Mouse (Mus musculus): ENCODE data around the gene Irf2bp2.
A peak's percentile ranks its signal among the peaks of the same experiment; 100 is the strongest.

The Irf2bp2 gene

DNA sequence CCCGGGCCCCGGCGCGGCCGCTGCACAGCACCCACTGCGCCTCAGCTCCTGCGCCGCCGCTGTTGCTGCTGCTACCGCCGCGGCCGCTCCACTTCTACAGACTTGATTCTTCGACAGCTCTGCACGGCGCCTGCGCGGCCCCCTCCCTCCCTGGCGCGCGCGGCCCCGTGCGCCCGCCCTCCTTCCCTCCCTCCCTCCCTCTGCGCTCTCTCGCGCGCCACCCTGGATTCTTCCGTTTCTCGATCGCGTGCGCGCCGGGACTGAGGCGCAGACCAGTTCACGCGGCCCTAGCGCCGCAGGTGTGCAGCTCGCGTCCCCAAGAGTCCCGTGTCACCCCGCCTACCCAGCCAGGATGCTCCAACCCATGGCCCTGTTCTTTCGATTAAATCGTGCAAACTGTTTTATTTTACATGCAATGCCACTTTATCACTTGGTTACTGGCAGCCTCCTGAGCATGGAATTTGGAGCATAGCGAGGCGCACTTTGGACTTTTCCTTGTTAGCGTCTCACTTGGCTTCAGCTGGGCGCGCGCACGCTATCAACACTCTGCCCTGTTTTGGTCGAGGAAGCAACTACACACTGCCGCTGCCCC lies at the start of gene Irf2bp2:
TSS of gene Irf2bp2 (minus strand) at position 98 of the 592 bp plus-strand sequence.
- DNase-seq: peak; percentile 91 to 96

DNA sequence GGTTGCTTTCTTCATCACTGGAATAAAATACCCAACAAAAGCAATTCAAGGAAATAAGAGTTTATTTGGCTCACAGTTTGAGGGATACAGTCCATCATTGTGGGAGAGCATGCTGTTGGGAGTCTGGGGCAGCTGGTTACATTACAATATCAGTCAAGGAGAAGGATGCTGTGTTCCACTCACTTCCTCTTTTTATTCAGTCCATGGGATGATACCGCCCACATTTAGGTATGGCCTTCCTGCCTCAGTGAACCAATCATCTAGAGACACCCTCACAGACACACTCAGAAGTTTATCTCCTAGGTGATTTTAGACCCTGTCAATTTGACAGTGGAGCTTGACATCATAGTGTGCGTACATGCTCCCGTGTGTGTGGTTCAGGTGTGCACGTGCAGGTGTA lies 48.9 kb upstream of the Irf2bp2 start:
- DNase-seq: no peak

DNA sequence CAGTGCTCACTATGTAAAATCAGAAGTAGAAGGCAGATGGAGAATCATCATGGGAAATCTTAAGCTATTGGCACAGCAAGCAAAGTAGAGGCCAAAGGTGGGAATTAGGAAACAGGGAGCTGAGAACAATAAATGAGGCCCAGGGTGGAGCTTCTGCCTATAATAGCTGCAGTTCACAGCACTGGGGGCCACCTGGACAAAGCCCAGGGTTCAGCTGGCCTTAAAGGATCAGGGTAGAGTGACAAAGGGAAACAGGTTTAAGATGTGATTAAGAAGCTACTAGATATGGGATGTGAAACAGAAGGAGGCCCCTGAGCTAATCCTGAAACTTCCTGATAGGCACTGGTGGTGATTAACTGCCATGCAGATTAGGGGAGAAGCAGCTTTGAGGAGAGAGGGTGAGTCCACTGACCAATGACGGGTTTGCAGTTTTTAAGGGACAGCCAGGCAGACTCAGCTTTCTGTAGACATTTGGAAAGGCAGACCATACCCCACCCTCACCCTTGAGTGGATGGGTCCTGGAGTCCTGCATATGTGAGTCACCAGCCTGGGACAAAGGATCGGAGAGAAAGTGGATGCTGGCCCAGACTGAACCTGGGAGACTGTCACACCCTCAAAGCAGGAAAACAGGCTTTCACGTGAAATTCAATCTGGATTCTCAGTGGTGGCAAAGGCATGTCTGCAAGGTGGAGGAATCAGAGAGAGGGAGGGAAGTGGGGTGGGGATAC lies 47.9 kb upstream of the Irf2bp2 start:
- no peak for DNase-seq

DNA sequence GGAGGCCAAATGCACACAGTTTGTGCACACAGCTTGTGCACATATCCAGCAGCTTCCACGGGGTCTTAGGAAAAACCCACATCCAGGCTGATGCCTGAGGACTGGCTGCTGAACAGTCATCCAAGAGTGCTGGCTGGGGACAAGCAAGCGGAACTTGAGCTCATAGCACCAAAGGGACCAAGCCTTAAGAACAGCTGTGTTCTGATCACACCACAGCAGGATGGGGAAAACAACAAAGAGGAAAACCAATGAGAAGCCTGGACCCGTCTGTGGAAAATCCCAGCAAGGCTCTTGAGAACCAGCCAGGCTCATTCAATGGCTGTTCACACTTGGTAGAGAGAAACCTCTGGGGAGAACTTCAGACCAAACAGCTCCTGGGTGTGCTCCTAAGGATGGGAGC lies 45.4 kb upstream of the Irf2bp2 start:
- peak in 1 of 2 experiments; percentile 12 for DNase-seq

DNA sequence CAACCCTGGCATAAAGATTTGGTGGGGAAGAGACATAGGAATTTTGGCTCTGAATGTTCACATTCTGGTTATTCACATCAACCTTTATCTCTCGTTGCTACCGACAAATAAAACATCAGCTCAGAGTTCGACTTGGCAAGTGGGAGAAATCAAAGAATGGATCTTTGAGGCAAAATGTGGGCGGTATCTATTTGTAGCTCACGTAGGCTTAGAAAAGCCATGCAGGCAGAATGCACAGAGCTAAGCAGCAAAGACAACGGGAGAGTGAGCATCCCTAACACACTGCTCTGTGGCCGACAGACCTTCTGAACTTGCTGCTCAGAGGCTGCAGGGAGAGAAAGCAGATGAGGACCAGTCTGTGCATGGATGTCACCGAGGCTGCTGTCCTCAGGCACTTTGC lies 44.2 kb upstream of the Irf2bp2 start:
- no peak for DNase-seq

DNA sequence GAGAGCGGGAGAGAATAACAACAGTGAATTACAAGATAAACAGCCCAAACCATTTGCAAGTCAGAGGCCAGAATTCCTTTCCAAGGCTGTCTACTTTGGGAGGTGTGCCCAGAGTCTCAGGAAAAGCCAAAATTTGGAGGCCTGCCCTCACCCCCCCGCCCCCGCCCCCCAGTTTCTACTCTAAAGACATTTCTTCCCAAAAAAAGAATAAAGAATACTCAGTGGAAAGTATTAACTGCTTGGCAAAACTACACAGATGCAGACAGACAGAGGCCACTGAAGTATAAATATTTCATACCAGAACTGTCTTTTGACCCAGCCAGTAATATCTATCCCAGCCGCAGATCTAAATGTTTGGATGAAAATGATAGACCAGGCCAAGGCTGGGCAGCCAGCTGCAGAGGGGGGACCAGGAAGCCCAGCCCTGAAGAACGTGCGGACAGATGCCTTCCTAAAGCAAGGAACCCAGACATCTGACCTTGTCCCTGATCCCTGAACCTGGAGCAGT lies 40.8 kb upstream of the Irf2bp2 start:
- peak in 1 of 2 experiments; percentile 40 for DNase-seq

DNA sequence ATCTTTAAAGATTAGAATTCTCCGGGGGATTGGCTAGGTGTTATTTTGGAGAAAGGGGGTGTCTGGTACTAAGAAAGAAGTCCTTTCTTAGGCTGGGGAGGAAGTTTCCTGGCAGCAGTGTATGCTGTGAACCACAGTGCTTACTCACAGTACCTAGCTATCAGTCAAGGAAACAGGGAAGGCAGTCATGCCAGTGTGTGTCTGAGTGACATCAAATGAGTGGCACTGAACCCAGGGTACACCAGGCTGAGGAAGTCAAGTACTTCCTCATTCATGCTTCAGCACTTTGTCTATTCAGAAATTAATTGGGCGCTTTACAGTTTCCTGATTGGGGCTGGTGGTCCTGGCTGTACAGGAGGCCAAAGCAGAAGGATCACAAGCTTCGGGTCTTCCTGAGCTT lies 34.8 kb upstream of the Irf2bp2 start:
- no peak for DNase-seq

DNA sequence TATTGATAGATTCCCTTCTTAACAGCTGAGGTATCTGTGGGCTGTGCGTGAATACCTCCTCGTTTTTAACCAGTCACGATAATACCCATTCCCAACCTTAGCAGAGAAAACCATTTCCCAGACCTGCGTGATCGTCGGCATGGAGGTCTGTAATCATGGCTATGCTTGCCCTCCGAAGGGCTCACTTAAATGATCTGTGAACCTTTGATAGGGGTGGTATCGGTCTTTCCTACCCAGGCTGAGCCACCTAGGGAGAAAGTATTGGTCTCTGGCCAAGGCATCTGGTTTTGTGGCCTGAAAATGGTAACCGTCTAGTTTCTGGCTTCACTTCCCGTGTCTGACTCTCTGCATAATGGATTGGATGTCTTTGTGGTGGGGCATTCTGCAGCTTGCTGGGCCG lies 32.6 kb upstream of the Irf2bp2 start:
- DNase-seq: no peak

DNA sequence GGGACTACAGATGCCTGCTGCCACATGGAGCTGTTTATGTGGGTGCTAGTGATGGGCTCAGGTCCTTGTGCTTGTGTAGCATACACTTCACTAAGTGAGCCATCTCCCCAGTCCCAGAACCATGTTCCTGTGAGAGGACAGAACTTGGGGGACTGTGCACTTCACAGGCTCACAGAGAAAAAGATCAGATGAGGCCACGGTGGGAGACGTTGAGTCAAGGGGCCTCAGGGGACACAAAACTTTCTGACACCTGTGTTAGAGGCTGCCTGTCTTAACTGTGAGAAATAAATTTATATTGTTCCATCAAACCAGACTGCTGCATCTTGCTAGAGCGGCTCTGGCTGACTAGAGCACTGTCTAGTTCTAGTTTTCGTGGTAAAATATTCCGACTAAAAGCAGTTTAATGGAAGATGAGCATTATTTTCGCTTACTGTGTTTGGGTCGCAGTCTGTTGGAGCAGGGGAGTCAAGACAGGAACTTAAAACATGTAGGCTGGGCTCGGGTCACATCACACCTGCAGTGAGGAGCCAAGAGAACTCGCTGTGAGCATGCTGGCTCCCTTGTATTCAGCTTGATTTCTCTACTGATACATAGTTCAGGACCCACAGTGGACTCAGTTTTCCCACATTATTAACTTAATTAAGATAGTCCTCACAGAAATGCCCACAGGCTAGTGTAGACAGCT lies 28.5 kb upstream of the Irf2bp2 start:
- DNase-seq: no peak

DNA sequence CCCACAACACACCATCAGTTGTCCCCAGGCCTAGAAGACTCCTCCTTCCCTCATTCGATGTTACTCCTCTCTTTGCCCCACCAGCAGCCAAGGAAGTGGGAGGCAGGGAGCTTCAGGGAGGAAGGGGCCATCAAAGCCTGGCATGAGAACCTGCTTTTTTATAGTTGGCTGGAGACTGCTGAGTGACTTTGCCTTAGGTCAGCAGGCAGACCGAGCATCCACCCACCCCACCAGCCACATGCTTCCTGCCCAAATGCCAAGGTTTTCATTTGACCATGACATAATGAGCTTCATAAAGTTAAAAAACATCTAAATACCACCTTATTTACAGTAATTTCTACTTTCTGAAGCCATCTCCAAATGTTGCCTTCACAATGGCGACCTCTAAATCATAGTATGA lies 26.9 kb upstream of the Irf2bp2 start:
- no peak for DNase-seq

DNA sequence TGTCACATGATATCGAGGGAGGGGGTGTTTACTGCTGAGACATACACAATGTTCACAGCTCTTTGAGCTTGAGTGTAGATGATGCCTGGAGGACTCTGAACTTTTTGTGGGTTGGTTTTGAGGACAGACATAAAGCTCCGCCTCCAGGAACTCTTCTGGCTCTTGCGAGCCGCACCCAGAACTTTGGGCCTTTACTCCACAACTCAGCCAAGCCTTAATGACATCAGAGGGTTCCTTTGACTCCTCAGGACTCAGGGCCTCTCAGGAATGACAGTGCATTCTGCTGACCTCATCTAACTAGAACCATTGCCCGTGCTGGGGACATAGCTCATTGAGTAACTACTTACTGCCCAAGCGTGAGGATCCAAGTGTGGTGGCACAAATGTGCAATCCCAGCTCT lies 25.7 kb upstream of the Irf2bp2 start:
- DNase-seq: no peak

DNA sequence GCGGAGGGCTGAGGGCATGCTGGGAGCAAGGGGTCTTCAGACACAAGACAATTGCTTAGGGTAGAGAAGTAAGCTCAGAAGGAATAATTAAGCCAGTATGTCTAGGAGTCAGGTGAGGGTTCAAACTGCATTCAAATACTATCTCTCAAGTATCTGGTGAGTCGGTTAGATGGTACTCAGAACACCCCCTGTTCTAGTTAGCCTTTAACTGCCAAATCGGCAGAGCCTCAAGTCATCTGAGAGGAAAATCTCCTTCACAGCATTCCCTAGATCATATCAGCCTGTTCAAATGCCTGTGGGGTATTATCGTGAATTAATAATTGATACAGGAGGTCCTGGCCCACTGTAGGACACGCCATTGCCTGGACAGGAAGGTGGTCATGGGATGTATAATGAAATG lies 23.9 kb upstream of the Irf2bp2 start:
- no peak for DNase-seq

DNA sequence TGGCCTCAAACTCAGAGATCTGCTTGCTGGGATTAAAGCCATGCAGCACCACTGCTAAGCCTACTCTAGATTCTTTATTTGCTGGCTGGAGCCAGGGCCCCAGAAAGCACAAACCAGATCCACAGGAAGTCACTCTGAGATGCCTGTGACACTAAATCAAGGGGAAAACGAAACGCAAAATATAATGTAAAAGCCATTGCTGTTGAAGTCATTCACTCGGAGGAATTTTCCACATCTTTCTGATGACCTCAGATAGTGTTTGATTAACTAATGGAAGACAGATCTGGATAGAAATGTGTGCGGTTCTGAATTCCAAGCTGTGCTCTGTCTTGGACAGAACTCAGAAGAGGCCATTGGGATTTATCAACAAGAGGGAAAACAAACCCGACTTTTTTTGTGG lies 22.9 kb upstream of the Irf2bp2 start:
- peak in 1 of 2 experiments; percentile 32 for DNase-seq

DNA sequence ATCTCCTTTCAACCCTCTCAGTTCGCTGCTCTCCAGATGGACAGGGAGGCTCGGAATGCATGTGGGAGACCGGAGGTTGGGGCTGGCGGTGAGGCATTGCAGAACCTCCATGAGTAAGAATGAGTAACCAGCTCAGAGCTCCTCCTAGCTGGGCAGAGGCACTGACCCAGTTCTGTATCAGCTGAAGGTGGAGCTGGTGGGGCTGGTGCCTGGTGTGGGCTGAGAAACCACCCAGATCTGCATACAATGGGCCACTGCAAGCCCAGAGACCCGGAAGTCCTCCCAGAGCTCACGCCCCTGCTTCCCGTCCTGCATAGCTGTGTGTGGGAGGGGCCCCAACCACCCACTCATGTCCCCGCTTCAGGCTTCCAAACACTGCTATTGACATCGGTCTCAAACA lies 22.0 kb upstream of the Irf2bp2 start:
- peak; percentile 76 to 87 for DNase-seq

DNA sequence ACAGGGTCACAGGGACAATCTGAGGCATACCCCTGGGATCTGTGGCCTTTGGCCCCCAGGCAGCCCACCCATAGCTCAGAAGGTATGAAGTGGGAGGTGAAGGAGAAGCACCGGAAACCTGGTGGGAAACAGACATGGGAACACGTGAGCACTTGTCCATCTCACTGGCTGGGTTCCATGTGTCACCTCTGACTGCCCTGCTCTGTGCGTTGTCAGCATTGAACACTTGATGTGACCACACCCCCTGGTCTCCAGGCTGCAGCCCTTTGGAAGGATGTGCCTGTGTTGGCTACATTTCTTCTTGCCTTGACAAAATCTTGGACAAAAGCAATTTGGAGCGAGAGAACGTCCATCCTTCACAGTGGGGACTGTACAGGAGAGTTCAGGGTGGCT lies 20.9 kb upstream of the Irf2bp2 start:
- peak in 1 of 2 experiments; percentile 40 for DNase-seq

DNA sequence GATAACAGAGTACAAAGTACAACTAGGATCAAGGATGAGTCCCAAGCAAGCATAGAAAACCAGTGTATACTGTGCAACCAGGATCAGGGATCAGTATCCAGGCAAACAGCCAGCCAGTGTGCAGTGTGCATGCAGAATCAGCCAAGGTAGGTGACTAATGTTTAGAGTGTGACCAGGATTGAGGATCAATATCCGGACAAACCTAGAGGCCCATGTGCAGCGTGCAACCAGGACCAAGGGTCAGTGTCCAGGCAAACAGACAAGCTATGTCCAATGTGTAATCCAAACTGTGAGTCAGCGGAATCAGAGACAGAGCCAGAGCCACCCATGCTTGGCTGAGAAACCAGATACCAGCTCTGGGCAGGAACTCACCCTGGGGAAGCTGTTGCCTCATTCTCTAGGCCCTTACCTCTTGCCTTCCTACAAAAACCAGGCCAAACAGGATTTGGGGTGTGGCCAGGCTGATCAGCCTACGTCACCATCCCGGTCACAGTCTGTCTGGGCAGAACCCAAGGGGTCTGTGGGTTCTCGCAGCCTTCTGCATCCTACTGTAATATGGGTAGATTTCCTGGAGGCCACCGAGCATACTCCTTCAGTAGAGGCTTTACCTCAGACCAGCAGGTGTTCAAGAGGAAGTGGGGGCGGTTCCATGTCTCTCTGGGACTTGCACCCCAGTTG lies 20.4 kb upstream of the Irf2bp2 start:
- DNase-seq: peak; percentile 47 to 66

DNA sequence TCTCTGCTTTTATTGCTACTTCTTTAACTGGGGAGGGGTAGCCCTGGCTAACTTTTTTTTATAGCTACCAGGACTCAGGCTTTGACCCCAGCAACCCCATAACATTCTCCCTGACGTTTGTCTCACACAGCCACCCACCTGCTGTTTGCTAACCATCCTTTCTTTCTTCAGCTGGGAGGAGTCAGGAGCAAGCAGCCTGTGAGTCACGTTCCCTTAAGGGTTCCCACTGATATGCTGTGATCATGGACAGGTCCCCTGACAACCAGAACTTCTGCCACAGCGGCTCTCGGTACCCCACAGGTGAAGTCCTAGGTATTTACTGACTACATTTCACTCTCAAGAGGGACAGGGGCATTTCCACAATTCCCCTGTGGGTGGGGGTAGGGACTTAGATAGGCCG lies 19.4 kb upstream of the Irf2bp2 start:
- DNase-seq: no peak

DNA sequence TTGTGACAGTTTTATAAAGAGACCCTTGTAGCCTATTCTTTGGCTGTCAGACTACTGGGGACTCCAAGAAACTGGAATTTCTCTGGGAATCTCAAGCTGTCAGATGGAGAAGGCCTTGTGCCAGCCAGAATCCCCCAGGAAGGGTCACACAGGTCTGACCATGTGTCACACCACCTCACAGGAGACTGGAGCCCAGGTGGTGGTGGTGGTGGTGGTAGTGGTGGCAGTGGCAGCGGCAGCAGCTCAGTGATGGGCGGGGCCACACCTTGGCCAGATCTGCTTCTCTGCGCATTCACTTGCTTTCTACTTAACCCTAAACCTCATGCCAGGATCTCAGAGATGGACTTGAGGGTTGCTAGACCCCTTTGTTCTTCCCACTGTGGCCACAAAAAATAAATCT lies 19.0 kb upstream of the Irf2bp2 start:
- DNase-seq: no peak

DNA sequence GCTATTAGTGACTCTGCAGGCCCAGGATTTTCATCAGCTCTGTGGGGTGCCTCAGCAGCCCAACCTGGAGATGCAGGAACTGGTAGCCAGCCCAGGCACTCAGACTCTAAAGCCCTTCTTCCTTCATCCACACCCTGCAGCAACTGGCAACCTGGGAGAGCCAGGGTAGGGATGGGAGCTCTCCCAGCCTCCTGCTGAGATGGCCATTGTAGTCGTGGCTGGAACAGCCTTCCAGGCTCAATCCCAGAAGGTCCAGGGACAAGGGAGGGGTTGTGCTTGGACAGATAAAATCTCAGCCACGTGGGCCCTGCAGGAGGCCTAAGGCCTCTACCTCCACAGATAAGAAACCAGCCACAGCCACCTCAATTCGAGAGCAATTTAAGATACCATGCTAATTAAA lies 16.9 kb upstream of the Irf2bp2 start:
- DNase-seq: peak in 1 of 2 experiments; percentile 20

DNA sequence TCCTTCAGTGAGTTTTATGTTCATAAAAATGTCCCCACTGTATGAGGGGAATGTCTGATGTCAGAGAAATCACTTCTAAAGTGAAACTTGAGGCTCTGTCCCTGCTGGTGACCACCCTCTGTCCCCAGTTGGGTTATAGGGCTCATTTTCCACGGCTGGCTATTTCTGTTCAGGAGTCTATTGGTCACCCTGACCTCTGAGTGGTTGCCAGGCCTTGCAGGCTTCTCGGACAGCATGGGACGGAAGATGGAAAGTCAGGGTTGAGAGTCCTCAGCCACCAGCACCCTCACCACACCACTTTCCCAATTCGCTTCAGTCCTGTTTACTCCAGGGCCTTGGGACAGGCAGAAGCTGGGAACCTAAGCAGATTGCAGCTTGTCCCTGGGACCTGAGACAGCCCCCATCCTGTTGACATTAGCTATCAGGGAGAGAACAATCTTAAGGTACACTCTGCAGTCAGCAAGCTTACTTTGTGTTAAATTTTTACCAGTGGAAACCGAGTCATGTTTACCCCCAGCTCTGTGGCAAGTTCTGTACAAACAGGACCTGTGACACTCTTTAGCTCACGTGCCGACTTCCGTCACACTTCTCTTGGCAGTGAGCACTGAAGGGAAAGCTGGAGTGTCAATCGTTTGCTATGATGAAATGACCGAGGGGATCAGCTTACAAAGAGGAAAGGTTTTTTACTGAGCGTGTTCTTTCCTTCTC lies 15.9 kb upstream of the Irf2bp2 start:
- no peak for DNase-seq

DNA sequence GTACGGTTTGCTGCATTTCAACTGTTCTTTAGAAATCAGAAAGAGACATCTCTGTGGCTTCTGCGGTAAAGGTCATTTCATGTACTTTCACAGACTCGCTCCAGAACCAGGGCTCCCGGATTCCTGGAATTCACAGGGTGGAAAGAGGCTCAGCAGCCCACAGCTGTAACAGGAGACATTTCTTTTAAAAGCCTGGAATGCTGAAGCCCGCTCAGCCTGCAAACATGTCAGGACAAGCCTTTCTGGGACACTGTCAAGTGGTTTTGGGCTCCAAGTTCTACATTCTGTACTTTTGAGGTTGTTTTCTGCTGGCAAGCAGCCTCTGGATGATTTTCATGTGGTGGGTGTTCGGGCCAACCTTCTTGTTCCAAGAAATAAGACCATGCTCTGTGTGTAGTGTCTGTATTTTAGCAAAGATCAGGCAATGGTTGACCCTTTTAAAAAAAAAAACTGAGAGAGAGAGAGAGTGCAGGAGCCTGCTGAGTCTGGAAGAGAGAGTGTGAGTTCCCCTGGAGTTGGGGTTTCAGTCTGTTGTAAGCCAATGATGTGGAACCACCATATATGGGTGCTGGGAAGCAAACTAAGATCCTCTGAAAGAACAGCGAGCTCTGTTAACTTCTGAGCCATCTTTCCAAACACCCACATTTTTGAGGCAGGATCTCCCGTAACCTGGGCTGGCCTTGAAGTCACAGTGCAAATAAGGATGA lies 9.6 kb upstream of the Irf2bp2 start:
- peak; percentile 62 to 75 for DNase-seq

DNA sequence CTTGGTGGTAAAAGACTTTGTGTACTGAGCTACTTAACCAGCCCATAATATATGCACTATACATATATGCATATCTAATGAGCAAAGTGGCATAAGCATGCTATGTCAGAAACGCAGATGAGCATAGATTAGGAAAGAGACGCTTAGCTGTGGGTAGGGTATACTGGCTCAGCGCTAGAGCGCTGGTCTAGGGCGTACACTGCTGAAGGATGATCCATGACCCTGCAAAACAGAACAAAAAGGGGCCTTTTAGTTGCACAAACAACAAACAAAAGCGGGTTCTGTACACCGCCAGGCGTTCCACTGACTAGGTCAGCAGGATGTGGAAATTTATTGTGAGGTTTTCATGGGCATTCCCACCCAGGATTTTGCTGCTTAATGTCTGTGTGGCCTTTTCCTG lies 8.9 kb upstream of the Irf2bp2 start:
- no peak for DNase-seq
